Mouse (Mus musculus) cortical plate, adult 2 months (tissue): ENCODE data around the gene Itpr1. TPM values are rescaled to one million over a fixed set of nuclear protein-coding genes. Genes with fewer than 3 reads are reported as not detected.
A peak's percentile ranks its signal among the peaks of the same experiment; 100 is the strongest.

Experiments
- H3K27ac ChIP-seq: fragments of 200-500 bp; 2 replicates; pipeline ENCODE4 v1.5.1; 2012; ENCODE audit warnings: low read length, control low read depth, inconsistent platforms; ENCODE audit not compliant: insufficient read depth
- H3K4me1 ChIP-seq: fragments of 200-500 bp; 2 replicates; pipeline ENCODE4 v1.6.1; 2011; ENCODE audit warnings: low read length; ENCODE audit not compliant: control insufficient read depth, insufficient read depth
- H3K4me3 ChIP-seq: fragments of 200-500 bp; 2 replicates; pipeline ENCODE4 v1.5.1; 2011; ENCODE audit warnings: mild to moderate bottlenecking, low read length, control low read depth; ENCODE audit not compliant: insufficient read depth
- CTCF ChIP-seq: fragments of 200-500 bp; IDR thresholded peaks from 2 replicates; pipeline ENCODE4 v1.5.1; 2011; ENCODE audit warnings: mild to moderate bottlenecking, control low read depth, low read length; ENCODE audit not compliant: insufficient read depth; ENCODE audit errors: extremely low read depth
- POLR2A ChIP-seq: fragments of 200-500 bp; IDR thresholded peaks from 2 replicates; pipeline ENCODE4 v1.6.1; 2011; ENCODE audit warnings: mild to moderate bottlenecking, low read length, control low read depth; ENCODE audit not compliant: insufficient read depth; ENCODE audit errors: extremely low read depth
- polyA plus RNA-seq: library from polyadenylated mRNA; depleted of rRNA; stranded (reverse); fragments of >200 nt; gene quantifications from 2 replicates; pipeline ENCODE4 v1.2.3, GENCODE M21; 2012

Itpr1 gene
- polyA plus RNA-seq, 1 experiment, result 152 TPM

DNA sequence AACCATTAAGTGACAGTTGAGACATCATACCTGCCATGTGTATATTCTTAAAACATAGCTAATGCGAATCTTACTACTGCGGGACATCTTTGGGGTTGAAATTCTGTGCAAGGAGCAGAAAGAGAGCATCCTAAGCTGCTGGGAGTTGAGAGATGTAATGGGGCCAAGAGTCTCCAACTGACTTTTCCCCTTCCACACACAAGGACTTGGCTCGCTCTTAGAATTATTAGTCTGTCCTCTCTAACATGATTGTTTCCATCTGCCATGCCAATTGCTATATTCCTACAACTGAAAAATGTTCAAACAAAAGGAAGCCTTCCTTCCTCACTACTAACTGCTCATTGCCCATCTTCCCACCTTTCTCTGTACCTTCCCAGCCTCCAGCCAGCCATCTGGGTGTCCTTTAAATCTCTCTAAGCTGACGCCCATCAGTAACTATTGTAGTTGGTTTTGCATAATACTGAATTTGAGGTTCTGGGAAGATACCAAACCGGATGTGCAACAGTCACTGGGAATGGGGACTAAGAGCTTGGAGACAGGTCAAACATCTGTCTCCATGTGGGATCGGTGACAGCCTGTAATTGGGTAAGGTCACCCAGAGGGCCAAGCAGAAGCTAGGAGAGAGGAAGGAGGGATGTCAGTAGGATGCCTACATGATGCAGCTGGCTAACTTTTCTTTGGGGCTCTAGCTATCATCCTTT, 177.9 kb downstream of the Itpr1 start:
- TF ChIP-seq CTCF (no peak), POLR2A (no peak)
- Histone ChIP-seq H3K4me3 (no peak overlapping the region), H3K27ac (no peak overlapping the region), H3K4me1 (no peaks in the 10 kb centered on the region)

DNA sequence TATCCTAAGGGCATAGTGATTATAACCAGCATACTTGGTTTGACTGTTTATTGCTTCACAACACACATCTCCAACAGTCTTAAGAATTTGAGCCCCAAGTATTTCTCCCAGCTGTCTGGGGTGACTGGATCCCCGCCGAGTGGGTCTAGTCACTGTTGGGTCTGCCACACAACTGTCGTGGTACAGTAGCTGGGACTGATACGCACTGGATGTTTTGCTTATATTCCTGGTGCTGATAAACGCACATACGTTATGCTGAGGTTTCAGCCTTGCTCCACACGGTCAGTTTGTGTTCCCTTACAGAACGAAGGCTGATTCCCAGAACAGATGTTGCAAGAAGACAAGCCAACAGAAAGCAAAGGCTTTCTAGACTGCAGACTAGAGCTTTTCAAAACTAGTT, 180.2 kb downstream of the Itpr1 start:
- H3K4me3 ChIP-seq, result no peak overlapping the region
- H3K27ac ChIP-seq, result no peak overlapping the region
- TF ChIP-seq CTCF (no peak), POLR2A (no peak)
- H3K4me1 ChIP-seq, result no peaks in the 10 kb centered on the region

DNA sequence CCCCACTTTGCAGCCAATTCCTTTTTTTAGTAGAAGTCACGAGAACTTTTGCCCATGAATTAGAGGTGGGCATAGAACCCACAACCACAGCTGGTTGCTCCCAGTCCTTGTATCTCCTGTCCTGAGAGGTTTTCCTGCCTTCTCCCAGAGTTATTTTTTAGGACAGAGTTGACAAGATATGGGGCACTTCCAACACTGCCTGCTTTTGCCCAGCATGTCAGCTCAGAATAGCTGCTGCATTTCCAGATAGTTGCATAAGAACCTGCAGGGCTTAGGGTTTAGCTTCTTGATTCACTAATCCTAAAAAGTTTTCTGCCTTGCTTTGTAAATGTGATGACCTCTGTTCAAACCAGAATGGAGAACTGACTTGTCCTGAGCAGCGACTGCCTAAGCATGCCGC, 185.1 kb downstream of the Itpr1 start:
- Histone ChIP-seq H3K27ac (no peak overlapping the region), H3K4me3 (no peak overlapping the region), H3K4me1 (no peaks in the 10 kb centered on the region)
- TF ChIP-seq CTCF (no peak), POLR2A (no peak)

DNA sequence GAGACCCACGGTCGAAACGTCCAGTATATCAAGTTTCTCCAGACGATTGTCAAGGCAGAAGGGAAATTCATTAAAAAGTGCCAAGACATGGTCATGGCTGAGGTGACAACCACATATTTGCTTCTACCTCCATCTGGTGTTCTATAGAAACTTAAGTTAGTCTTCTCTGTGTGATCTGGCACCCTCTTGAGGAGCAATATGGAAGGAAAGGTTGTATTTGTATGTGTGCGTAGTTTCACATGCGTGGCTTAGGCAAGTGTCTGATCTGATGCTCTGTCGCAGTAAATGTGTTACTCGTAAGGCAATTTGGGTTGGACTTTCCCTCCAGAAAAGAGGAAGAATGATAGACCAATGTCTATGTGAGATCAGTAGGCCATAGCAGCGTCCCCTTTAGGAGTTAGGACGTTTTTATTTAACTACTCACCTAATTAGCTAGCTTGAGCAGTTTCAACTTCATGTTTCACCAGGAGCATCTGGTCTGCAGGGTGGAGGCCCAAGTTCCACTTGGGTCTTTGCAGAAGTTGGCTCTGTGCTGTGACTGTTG, 188.6 kb downstream of the Itpr1 start:
- Histone ChIP-seq H3K4me3 (no peak overlapping the region), H3K4me1 (no peaks in the 10 kb centered on the region), H3K27ac (no peak overlapping the region)
- peak; percentile 15; the same call in 1 of the 2 replicates for TF ChIP-seq CTCF
- no peak for TF ChIP-seq POLR2A

DNA sequence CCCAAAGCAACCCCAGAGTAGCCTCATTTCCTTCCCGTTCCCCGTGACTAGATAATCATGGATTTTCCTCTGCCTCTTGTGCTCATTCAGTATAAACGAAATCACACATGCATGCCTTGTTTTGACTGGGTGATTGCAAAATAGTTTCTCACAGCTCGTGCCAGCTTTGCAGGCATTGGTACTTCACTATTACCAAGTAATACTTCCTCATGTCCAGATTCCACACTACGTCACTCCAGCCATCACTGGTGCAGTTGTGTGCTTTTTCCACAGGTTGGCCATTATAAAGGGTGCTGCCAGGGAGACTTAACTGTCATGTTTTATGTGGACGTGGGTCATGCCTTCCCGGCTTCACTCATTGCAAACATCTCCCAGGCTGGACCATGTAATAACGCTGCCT, 191.8 kb downstream of the Itpr1 start:
- no peak for TF ChIP-seq CTCF
- no peak for TF ChIP-seq POLR2A
- Histone ChIP-seq H3K27ac (no peak overlapping the region), H3K4me3 (no peak overlapping the region), H3K4me1 (no peaks in the 10 kb centered on the region)

DNA sequence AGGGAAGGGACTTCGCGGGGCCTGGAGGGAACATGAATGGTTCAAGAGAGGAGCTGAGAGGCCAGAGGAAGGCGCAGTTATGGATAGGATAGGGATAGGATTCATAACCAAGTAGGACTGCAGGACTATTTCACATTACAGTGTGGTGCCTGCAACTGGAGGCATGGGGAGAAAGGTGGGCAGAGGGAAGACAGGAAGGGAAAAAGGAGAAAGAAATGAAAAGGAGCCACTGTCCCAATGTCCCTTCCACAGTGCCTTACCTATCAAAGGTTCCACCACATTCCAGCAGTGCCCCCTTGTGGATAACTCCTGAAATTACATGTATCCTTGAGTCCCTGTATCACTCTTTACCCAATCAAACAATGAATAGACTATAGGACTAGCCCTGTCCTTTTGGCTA, 195.2 kb downstream of the Itpr1 start:
- TF ChIP-seq POLR2A, result no peak
- TF ChIP-seq CTCF, result peak; percentile 73

DNA sequence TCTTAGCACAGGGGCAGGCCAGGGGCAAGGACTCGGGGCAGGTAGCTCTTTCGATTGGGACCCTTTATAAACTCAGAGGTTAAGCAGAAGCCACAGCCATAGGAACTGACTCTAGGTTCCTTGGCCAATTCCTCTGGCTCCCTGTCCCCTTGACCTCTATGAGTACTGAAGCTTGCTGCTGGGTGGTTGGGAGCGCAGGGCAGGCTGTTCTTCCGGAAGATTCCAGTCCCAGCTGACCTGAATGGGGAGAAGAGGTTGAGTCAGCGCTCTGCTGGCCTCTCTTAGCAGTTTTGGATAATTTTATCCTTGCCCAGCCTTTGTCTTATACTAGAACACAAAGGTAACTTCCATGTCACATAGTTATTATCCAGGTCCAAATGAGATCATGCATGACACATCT, 195.8 kb downstream of the Itpr1 start:
- no peak overlapping the region for H3K27ac ChIP-seq
- no peak overlapping the region for H3K4me3 ChIP-seq
- TF ChIP-seq POLR2A (no peak), CTCF (no peak)
- H3K4me1 ChIP-seq, result no peaks in the 10 kb centered on the region

More for the DNA sequence above, 195.2 kb downstream of the Itpr1 start:
- H3K4me1 ChIP-seq, result no peaks in the 10 kb centered on the region
- no peak overlapping the region for H3K27ac ChIP-seq
- H3K4me3 ChIP-seq, result no peak overlapping the region

DNA sequence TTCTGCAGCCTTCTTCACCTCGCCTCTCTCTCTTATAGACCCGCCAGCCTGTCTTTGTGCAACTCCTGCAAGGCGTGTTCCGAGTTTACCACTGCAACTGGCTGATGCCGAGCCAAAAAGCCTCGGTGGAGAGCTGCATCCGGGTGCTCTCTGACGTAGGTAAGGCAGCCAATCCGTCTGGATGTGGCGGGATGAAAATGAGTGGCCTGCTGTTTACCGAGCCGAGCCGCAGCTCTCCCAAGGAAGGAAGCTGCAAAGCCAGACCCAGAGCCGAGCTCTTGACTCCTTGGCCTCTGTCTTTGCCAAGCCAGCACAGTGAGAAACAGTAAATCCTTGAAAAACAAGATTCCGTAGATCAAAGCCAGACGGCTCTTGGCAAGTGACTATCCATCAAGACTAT, 197.9 kb downstream of the Itpr1 start:
- Histone ChIP-seq H3K4me3 (no peak overlapping the region), H3K4me1 (no peaks in the 10 kb centered on the region), H3K27ac (no peak overlapping the region)
- no peak for TF ChIP-seq POLR2A
- TF ChIP-seq CTCF, result no peak

DNA sequence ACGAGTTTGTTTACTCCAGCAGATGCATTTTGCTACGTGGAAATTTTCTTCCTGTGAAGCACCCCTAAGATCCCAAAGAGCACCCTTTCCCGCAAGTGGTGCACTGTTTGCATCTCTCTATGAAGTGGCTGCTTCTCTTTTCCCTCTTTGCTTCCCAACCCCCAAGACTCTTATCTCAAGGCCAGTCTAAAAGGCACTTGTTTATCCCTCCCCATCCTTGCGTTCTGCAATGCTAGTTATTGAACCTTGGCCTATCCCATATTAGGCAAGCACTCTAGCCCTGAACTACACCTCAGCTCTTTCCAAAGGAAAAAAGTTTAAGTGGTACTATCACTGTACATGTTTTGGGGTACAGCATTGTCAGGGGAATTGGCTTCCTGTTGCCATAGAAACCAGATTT, 198.3 kb downstream of the Itpr1 start:
- Histone ChIP-seq H3K4me1 (no peaks in the 10 kb centered on the region), H3K4me3 (no peak overlapping the region), H3K27ac (no peak overlapping the region)
- no peak for TF ChIP-seq CTCF
- TF ChIP-seq POLR2A, result no peak

DNA sequence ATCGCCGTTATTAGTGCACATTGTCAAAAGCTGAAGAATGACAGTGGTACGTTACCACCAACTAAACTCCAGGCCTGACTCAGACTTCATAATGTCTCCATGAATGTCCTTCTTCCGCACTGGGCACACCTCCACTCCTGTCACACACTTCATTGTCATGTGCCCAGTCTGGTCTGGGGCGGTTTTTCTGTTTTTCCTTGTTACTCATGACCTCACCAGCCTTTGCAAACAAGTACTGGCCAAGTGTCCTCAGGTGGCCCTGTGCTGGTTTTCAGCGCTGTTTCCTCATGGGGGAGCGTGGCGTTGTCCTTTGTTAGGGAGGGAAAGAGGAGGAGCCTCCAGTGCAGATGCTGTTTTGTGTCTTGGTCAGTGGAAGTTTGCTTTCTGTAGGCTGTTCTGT, 200.1 kb downstream of the Itpr1 start:
- TF ChIP-seq POLR2A (no peak), CTCF (no peak)
- no peak overlapping the region for H3K27ac ChIP-seq
- H3K4me1 ChIP-seq, result no peaks in the 10 kb centered on the region
- no peak overlapping the region for H3K4me3 ChIP-seq

DNA sequence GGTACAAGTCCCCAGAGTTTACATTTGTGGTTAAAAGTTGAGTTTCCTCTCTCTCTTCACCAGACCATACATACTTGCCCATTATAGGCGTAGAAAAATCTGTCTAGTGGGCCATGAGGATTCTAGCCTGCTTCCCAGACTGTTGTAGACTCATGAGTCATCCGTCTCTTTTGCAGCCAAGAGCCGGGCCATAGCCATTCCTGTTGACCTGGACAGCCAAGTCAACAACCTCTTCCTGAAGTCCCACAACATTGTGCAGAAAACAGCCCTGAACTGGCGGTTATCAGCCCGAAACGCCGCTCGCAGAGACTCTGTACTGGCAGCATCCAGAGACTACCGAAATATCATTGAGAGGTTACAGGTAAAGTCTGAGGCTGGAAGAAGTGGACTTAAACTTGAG, 200.7 kb downstream of the Itpr1 start:
- TF ChIP-seq CTCF (no peak), POLR2A (no peak)
- H3K27ac ChIP-seq, result no peak overlapping the region
- no peaks in the 10 kb centered on the region for H3K4me1 ChIP-seq
- H3K4me3 ChIP-seq, result no peak overlapping the region
